Mouse (Mus musculus): ENCODE measurements around the gene Trim63.

GRCm38 (mm10) chr4:134306963-134307362 lies 8.0 kb upstream of the Trim63 start:
- TF ChIP-seq CTCF (IDR thresholded peaks at IDR 0.05; ENCODE audit: borderline replicate concordance, insufficient read depth, low read length) (no peak), POLR2A (IDR thresholded peaks at IDR 0.05; ENCODE audit: low read depth, low read length) (no peak)
